Mouse (Mus musculus): ENCODE data around the gene Hspb8. TPM values are rescaled to one million over a fixed set of nuclear protein-coding genes. Genes with fewer than 3 reads are reported as not detected.
A peak's percentile ranks its signal among the peaks of the same experiment; 100 is the strongest.
"Not testable (repeated sequence)": the region's sequence is repeated elsewhere in the genome, so short reads cannot be mapped to it uniquely, and the experiment has no call there.

Gene Hspb8
- polyA plus RNA-seq, 1 experiment: 12.8 TPM

DNA sequence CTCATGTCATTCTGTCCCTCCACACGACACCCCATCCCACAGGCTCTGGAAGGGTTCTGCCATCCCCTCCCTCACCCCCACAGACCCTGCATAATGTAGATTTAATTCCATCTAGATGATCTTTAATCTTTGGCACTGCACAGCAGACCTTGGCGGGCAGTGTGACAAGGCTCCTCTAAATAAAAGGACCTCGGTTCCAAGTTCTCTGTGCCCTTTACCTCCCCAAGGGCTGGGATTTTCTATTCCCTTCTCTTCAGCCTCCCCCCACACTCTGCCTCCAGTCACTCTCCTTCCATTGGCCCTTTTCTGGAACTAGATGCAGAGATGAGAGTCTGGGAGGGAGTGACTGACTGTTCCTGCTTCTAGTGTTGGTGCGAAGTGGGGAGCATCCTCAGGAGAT lies 33.3 kb downstream of the Hspb8 start:
- WGBS: 59% methylated on average over 4 of the region's 4 CpGs
- TF ChIP-seq POLR2A (IDR thresholded peaks at IDR 0.05; ENCODE audit: low read depth, low read length) (no peak), CTCF (conservative IDR thresholded peaks at IDR 0.05; ENCODE audit: insufficient read depth, insufficient read length, low read depth, low read length) (no peak)
- no peak overlapping the region for H3K4me3 ChIP-seq (ENCODE audit: insufficient read depth, low read depth, low read length)
- H3K27me3 ChIP-seq (replicated peaks; ENCODE audit: control insufficient read depth, insufficient read depth, low read length): no peaks in the 10 kb centered on the region
- H3K36me3 ChIP-seq (ENCODE audit: control insufficient read depth, insufficient read depth, low read length): no peaks in the 10 kb centered on the region
- no peaks in the 10 kb centered on the region for H3K4me1 ChIP-seq (ENCODE audit: control insufficient read depth, insufficient read depth, low read length)
- H3K27ac ChIP-seq (ENCODE audit: insufficient read depth, low read depth, low read length): no peak overlapping the region
- no peak for DNase-seq

DNA sequence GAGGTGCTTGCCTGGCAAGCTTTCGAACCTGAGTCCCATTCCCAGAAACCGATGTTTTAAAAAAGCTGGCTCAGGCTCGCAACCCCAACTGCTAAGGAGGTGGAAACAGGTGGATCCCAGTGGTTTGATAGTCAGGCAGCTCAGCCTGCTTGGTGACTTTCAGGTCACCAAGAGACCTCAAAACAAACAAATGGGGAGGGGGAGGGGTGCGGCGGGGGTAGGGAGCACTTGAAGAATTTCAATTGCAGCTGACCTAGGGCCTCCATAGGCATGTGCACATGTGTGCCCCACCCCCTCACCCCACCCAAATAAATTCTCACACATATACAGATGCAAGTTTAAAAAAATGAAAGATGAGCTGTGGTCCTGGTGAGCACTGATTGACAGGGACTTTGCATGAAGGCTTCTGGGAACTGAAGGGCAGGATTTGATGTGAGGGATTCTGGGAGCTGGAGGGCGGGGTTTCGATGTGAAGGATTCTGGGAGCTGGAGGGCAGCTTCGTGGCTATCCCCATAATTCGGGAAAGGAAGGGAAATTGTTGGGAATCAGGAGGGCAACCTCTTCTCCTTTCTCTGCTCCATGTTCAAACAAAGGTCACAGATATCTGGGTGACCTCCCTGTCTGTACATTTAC lies 35.2 kb downstream of the Hspb8 start:
- no peaks in the 10 kb centered on the region for H3K4me1 ChIP-seq (ENCODE audit: control insufficient read depth, insufficient read depth, low read length)
- no peak overlapping the region for H3K27ac ChIP-seq (ENCODE audit: insufficient read depth, low read depth, low read length)
- no peaks in the 10 kb centered on the region for H3K27me3 ChIP-seq (replicated peaks; ENCODE audit: control insufficient read depth, insufficient read depth, low read length)
- H3K36me3 ChIP-seq (ENCODE audit: control insufficient read depth, insufficient read depth, low read length): no peaks in the 10 kb centered on the region
- TF ChIP-seq POLR2A (IDR thresholded peaks at IDR 0.05; ENCODE audit: low read depth, low read length) (no peak), CTCF (conservative IDR thresholded peaks at IDR 0.05; ENCODE audit: insufficient read depth, insufficient read length, low read depth, low read length) (no peak)
- 86% methylated on average over 9 of the region's 9 CpGs for WGBS
- no peak overlapping the region for H3K4me3 ChIP-seq (ENCODE audit: insufficient read depth, low read depth, low read length)
- DNase-seq: no peak

GRCm38 (mm10) chr5:116386020-116386419 lies 36.6 kb downstream of the Hspb8 start:
- H3K4me3 ChIP-seq (ENCODE audit: insufficient read depth, low read depth, low read length): no peak overlapping the region
- H3K4me1 ChIP-seq (ENCODE audit: control insufficient read depth, insufficient read depth, low read length): no peaks in the 10 kb centered on the region
- DNase-seq: peak; percentile 45
- WGBS: 47% methylated on average over 11 of the region's 11 CpGs
- H3K36me3 ChIP-seq (ENCODE audit: control insufficient read depth, insufficient read depth, low read length): no peaks in the 10 kb centered on the region
- no peak overlapping the region for H3K27ac ChIP-seq (ENCODE audit: insufficient read depth, low read depth, low read length)
- H3K27me3 ChIP-seq (replicated peaks; ENCODE audit: control insufficient read depth, insufficient read depth, low read length): no peaks in the 10 kb centered on the region
- TF ChIP-seq CTCF (conservative IDR thresholded peaks at IDR 0.05; ENCODE audit: insufficient read depth, insufficient read length, low read depth, low read length): peak; percentile 56
- no peak for TF ChIP-seq POLR2A (IDR thresholded peaks at IDR 0.05; ENCODE audit: low read depth, low read length)

- DNase-seq; H3K4me1 ChIP-seq (ENCODE audit: control insufficient read depth, insufficient read depth, low read length); H3K4me3 ChIP-seq (ENCODE audit: insufficient read depth, low read depth, low read length); H3K27me3 ChIP-seq (replicated peaks; ENCODE audit: control insufficient read depth, insufficient read depth, low read length); H3K36me3 ChIP-seq (ENCODE audit: control insufficient read depth, insufficient read depth, low read length); H3K27ac ChIP-seq (ENCODE audit: insufficient read depth, low read depth, low read length): not testable (repeated sequence)
- 95% methylated on average over 7 of the region's 7 CpGs for WGBS
Observed at GRCm38 (mm10) chr5:116382646-116383045, 40.0 kb downstream of the Hspb8 start.

DNA sequence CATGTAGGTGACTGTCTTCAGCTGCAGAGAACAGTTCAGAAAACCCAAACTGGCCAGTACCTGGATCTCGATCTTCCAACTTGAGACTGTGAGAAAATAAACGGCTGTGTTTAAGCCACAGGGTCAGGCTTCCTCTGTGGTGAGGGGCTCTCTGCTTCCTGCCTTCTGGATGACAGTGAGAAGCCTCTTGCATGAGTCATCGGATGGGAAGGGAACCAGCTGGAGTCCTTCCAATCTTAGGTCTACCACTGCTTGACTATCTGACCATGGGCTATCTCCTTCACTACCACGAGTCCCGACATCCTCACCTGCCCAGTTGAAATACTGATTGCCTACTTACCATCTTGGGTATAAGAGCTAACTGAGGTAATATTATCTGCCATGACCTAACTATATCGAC lies 40.9 kb downstream of the Hspb8 start:
- peak; percentile 8 for DNase-seq
- WGBS: 71% methylated on average over 6 of the region's 6 CpGs
- no peak for TF ChIP-seq POLR2A (IDR thresholded peaks at IDR 0.05; ENCODE audit: low read depth, low read length)
- no peak for TF ChIP-seq CTCF (conservative IDR thresholded peaks at IDR 0.05; ENCODE audit: insufficient read depth, insufficient read length, low read depth, low read length)
- H3K4me1 ChIP-seq (ENCODE audit: control insufficient read depth, insufficient read depth, low read length): no peaks in the 10 kb centered on the region
- H3K27ac ChIP-seq (ENCODE audit: insufficient read depth, low read depth, low read length): no peak overlapping the region
- H3K36me3 ChIP-seq (ENCODE audit: control insufficient read depth, insufficient read depth, low read length): no peaks in the 10 kb centered on the region
- H3K27me3 ChIP-seq (replicated peaks; ENCODE audit: control insufficient read depth, insufficient read depth, low read length): no peaks in the 10 kb centered on the region
- no peak overlapping the region for H3K4me3 ChIP-seq (ENCODE audit: insufficient read depth, low read depth, low read length)

DNA sequence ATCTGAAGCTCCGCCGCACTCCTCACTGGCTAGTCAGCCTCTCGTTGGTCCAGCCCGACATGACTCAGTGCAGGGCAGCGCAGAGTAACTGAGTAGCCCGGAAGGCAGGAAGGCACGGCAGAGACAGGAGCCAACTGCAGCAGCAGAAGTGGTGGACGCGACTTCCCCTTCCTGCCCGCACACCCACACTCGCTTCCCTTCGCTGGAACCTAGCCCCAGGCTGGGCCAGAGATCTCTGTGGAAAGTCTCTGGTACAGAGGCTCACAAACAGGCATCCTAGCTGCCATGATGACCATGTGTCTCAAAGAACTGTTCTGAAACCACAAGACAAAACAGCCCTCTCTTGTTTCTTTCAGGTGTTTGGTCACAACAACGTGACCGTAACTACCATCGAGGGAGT lies 41.4 kb downstream of the Hspb8 start:
- WGBS: 50% methylated on average over 15 of the region's 15 CpGs
- Histone ChIP-seq H3K4me3 (ENCODE audit: insufficient read depth, low read depth, low read length) (no peak overlapping the region), H3K36me3 (ENCODE audit: control insufficient read depth, insufficient read depth, low read length) (no peaks in the 10 kb centered on the region), H3K4me1 (ENCODE audit: control insufficient read depth, insufficient read depth, low read length) (no peaks in the 10 kb centered on the region), H3K27me3 (replicated peaks; ENCODE audit: control insufficient read depth, insufficient read depth, low read length) (no peaks in the 10 kb centered on the region), H3K27ac (ENCODE audit: insufficient read depth, low read depth, low read length) (no peak overlapping the region)
- DNase-seq: no peak
- TF ChIP-seq POLR2A (IDR thresholded peaks at IDR 0.05; ENCODE audit: low read depth, low read length) (no peak), CTCF (conservative IDR thresholded peaks at IDR 0.05; ENCODE audit: insufficient read depth, insufficient read length, low read depth, low read length) (no peak)

DNA sequence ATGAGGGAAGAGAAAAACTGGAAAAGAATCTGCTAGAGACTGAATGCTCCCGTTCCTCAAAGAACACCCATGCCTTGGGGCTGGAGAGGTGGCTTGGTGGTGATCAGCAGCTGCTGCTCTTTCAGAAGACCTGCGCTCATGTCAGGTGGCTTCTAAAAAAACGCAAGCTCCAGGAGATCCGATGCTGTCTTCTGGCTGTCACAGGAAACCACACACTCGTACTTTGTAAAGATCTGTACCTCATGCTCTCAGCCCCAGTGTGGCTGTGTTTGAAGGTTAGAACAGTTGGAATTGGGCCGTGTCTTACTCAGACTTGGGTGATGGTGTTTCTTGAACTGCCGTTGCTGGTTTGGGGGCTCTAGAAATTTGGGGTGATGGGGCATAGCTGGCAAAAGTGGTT lies 42.3 kb downstream of the Hspb8 start:
- no peak for TF ChIP-seq POLR2A (IDR thresholded peaks at IDR 0.05; ENCODE audit: low read depth, low read length)
- no peak for TF ChIP-seq CTCF (conservative IDR thresholded peaks at IDR 0.05; ENCODE audit: insufficient read depth, insufficient read length, low read depth, low read length)
- Histone ChIP-seq H3K36me3 (ENCODE audit: control insufficient read depth, insufficient read depth, low read length) (no peaks in the 10 kb centered on the region), H3K4me3 (ENCODE audit: insufficient read depth, low read depth, low read length) (no peak overlapping the region), H3K27ac (ENCODE audit: insufficient read depth, low read depth, low read length) (no peak overlapping the region), H3K27me3 (replicated peaks; ENCODE audit: control insufficient read depth, insufficient read depth, low read length) (no peaks in the 10 kb centered on the region), H3K4me1 (ENCODE audit: control insufficient read depth, insufficient read depth, low read length) (no peaks in the 10 kb centered on the region)
- no peak for DNase-seq
- WGBS: 76% methylated on average over 7 of the region's 7 CpGs
